Mouse (Mus musculus): ENCODE results near the gene Ocrl. TPM values are rescaled to one million over a fixed set of nuclear protein-coding genes. Genes with fewer than 3 reads are reported as not detected.
A peak's percentile ranks its signal among the peaks of the same experiment; 100 is the strongest.

Gene Ocrl
- polyA plus RNA-seq, 1 experiment from 2014 or later, result 11.4 TPM

- ATAC-seq (replicated peaks; ENCODE audit: extremely low read depth, insufficient read depth, low FRiP score), result no peak
- WGBS, result 94% methylated on average over 3 of the region's 3 CpGs
These were observed 50.4 kb downstream of the Ocrl start for GRCm38 (mm10) chrX:47962579-47962978.

GRCm38 (mm10) chrX:47970371-47970770 is 58.2 kb downstream of the Ocrl start:
- no peak for ATAC-seq (replicated peaks; ENCODE audit: extremely low read depth, insufficient read depth, low FRiP score)
- H3K36me3 ChIP-seq (ENCODE audit: control insufficient read depth, insufficient read depth), result no peaks in the 10 kb centered on the region
- H3K4me1 ChIP-seq (ENCODE audit: control insufficient read depth, insufficient read depth, low read length), result no peaks in the 10 kb centered on the region
- no peaks in the 10 kb centered on the region for H3K27me3 ChIP-seq (ENCODE audit: control insufficient read depth, insufficient read depth, low read length)
- no peak overlapping the region for H3K27ac ChIP-seq (ENCODE audit: low read length)
- no peak overlapping the region for H3K9ac ChIP-seq (ENCODE audit: low read length)
- WGBS, result 81% methylated on average over 4 of the region's 4 CpGs
- no peak overlapping the region for H3K4me3 ChIP-seq (ENCODE audit: low read length)
- no peaks in the 10 kb centered on the region for H3K9me3 ChIP-seq (replicated peaks; ENCODE audit: control insufficient read depth, low read length)
- H3K4me2 ChIP-seq (ENCODE audit: low read depth, low read length), result no peak overlapping the region

More at GRCm38 (mm10) chrX:47962579-47962978, 50.4 kb downstream of the Ocrl start:
- Histone ChIP-seq H3K9ac (ENCODE audit: low read length) (no peak overlapping the region), H3K36me3 (ENCODE audit: control insufficient read depth, insufficient read depth) (no peaks in the 10 kb centered on the region), H3K27me3 (ENCODE audit: control insufficient read depth, insufficient read depth, low read length) (no peaks in the 10 kb centered on the region), H3K27ac (ENCODE audit: low read length) (no peak overlapping the region), H3K9me3 (replicated peaks; ENCODE audit: control insufficient read depth, low read length) (no peaks in the 10 kb centered on the region), H3K4me1 (ENCODE audit: control insufficient read depth, insufficient read depth, low read length) (no peaks in the 10 kb centered on the region), H3K4me2 (ENCODE audit: low read depth, low read length) (no peak overlapping the region), H3K4me3 (ENCODE audit: low read length) (no peak overlapping the region)

- ATAC-seq (replicated peaks; ENCODE audit: extremely low read depth, insufficient read depth, low FRiP score), result no peak
- no peak overlapping the region for H3K9ac ChIP-seq (ENCODE audit: low read length)
- H3K4me2 ChIP-seq (ENCODE audit: low read depth, low read length), result no peak overlapping the region
- no peaks in the 10 kb centered on the region for H3K9me3 ChIP-seq (replicated peaks; ENCODE audit: control insufficient read depth, low read length)
- no peak overlapping the region for H3K27ac ChIP-seq (ENCODE audit: low read length)
- no peaks in the 10 kb centered on the region for H3K36me3 ChIP-seq (ENCODE audit: control insufficient read depth, insufficient read depth)
- no peaks in the 10 kb centered on the region for H3K4me1 ChIP-seq (ENCODE audit: control insufficient read depth, insufficient read depth, low read length)
- H3K27me3 ChIP-seq (ENCODE audit: control insufficient read depth, insufficient read depth, low read length), result no peaks in the 10 kb centered on the region
- no peak overlapping the region for H3K4me3 ChIP-seq (ENCODE audit: low read length)
- WGBS, result 91% methylated on average over 3 of the region's 3 CpGs
These were observed 58.7 kb downstream of the Ocrl start for GRCm38 (mm10) chrX:47970864-47971263.

- 65% methylated on average over 10 of the region's 10 CpGs for WGBS
These were observed 59.4 kb downstream of the Ocrl start for GRCm38 (mm10) chrX:47971366-47972128.

GRCm38 (mm10) chrX:47976551-47976950 is 64.4 kb downstream of the Ocrl start:
- Histone ChIP-seq H3K27ac (ENCODE audit: low read length) (no peak overlapping the region), H3K4me1 (ENCODE audit: control insufficient read depth, insufficient read depth, low read length) (no peaks in the 10 kb centered on the region), H3K9me3 (replicated peaks; ENCODE audit: control insufficient read depth, low read length) (no peaks in the 10 kb centered on the region), H3K4me3 (ENCODE audit: low read length) (no peak overlapping the region), H3K4me2 (ENCODE audit: low read depth, low read length) (no peak overlapping the region), H3K27me3 (ENCODE audit: control insufficient read depth, insufficient read depth, low read length) (no peaks in the 10 kb centered on the region), H3K9ac (ENCODE audit: low read length) (no peak overlapping the region), H3K36me3 (ENCODE audit: control insufficient read depth, insufficient read depth) (no peaks in the 10 kb centered on the region)
- 57% methylated on average over 4 of the region's 4 CpGs for WGBS
- no peak for ATAC-seq (replicated peaks; ENCODE audit: extremely low read depth, insufficient read depth, low FRiP score)

More at GRCm38 (mm10) chrX:47971366-47972128, 59.4 kb downstream of the Ocrl start:
- Histone ChIP-seq H3K9me3 (replicated peaks; ENCODE audit: control insufficient read depth, low read length) (no peaks in the 10 kb centered on the region), H3K27me3 (ENCODE audit: control insufficient read depth, insufficient read depth, low read length) (no peaks in the 10 kb centered on the region), H3K36me3 (ENCODE audit: control insufficient read depth, insufficient read depth) (no peaks in the 10 kb centered on the region), H3K4me1 (ENCODE audit: control insufficient read depth, insufficient read depth, low read length) (no peaks in the 10 kb centered on the region), H3K9ac (ENCODE audit: low read length) (no peak overlapping the region), H3K4me3 (ENCODE audit: low read length) (no peak overlapping the region), H3K4me2 (ENCODE audit: low read depth, low read length) (no peak overlapping the region), H3K27ac (ENCODE audit: low read length) (no peak overlapping the region)
- no peak for ATAC-seq (replicated peaks; ENCODE audit: extremely low read depth, insufficient read depth, low FRiP score)

GRCm38 (mm10) chrX:47977078-47977477 is 64.9 kb downstream of the Ocrl start:
- Histone ChIP-seq H3K36me3 (ENCODE audit: control insufficient read depth, insufficient read depth) (no peaks in the 10 kb centered on the region), H3K27me3 (ENCODE audit: control insufficient read depth, insufficient read depth, low read length) (no peaks in the 10 kb centered on the region), H3K4me3 (ENCODE audit: low read length) (no peak overlapping the region), H3K4me1 (ENCODE audit: control insufficient read depth, insufficient read depth, low read length) (no peaks in the 10 kb centered on the region), H3K9me3 (replicated peaks; ENCODE audit: control insufficient read depth, low read length) (no peaks in the 10 kb centered on the region), H3K27ac (ENCODE audit: low read length) (no peak overlapping the region), H3K4me2 (ENCODE audit: low read depth, low read length) (no peak overlapping the region), H3K9ac (ENCODE audit: low read length) (no peak overlapping the region)
- 45% methylated on average over 5 of the region's 5 CpGs for WGBS
- ATAC-seq (replicated peaks; ENCODE audit: extremely low read depth, insufficient read depth, low FRiP score), result no peak

GRCm38 (mm10) chrX:47985000-47985619 is 72.9 kb downstream of the Ocrl start:
- H3K4me3 ChIP-seq (ENCODE audit: low read length), result peak overlapping the region; percentile 31
- ATAC-seq (replicated peaks; ENCODE audit: extremely low read depth, insufficient read depth, low FRiP score), result no peak
- H3K36me3 ChIP-seq (ENCODE audit: control insufficient read depth, insufficient read depth), result no peaks in the 10 kb centered on the region
- H3K27me3 ChIP-seq (ENCODE audit: control insufficient read depth, insufficient read depth, low read length), result no peaks in the 10 kb centered on the region
- 15% methylated on average over 19 of the region's 19 CpGs for WGBS
- H3K4me2 ChIP-seq (ENCODE audit: low read depth, low read length), result peak overlapping the region; percentile 57
- H3K4me1 ChIP-seq (ENCODE audit: control insufficient read depth, insufficient read depth, low read length), result no peaks in the 10 kb centered on the region
- H3K9ac ChIP-seq (ENCODE audit: low read length), result no peak overlapping the region
- no peaks in the 10 kb centered on the region for H3K9me3 ChIP-seq (replicated peaks; ENCODE audit: control insufficient read depth, low read length)
- no peak overlapping the region for H3K27ac ChIP-seq (ENCODE audit: low read length)

GRCm38 (mm10) chrX:47988024-47988423 is 75.8 kb downstream of the Ocrl start:
- H3K9ac ChIP-seq (ENCODE audit: low read length), result no peak overlapping the region
- 0 out of 2 replicates have a peak, but pooled peaks cover 2% of the 10 kb centered on the region for H3K4me1 ChIP-seq (ENCODE audit: control insufficient read depth, insufficient read depth, low read length)
- H3K27ac ChIP-seq (ENCODE audit: low read length), result no peak overlapping the region
- WGBS, result 56% methylated on average over 8 of the region's 8 CpGs
- no peaks in the 10 kb centered on the region for H3K9me3 ChIP-seq (replicated peaks; ENCODE audit: control insufficient read depth, low read length)
- H3K27me3 ChIP-seq (ENCODE audit: control insufficient read depth, insufficient read depth, low read length), result no peaks in the 10 kb centered on the region
- no peaks in the 10 kb centered on the region for H3K36me3 ChIP-seq (ENCODE audit: control insufficient read depth, insufficient read depth)
- H3K4me2 ChIP-seq (ENCODE audit: low read depth, low read length), result no peak overlapping the region
- H3K4me3 ChIP-seq (ENCODE audit: low read length), result no peak overlapping the region
- ATAC-seq (replicated peaks; ENCODE audit: extremely low read depth, insufficient read depth, low FRiP score), result no peak

GRCm38 (mm10) chrX:47992606-47993005 is 80.4 kb downstream of the Ocrl start:
- 0 out of 2 replicates have a peak overlapping the region, but pooled peaks have one; percentile 19 for H3K4me3 ChIP-seq (ENCODE audit: low read length)
- H3K9ac ChIP-seq (ENCODE audit: low read length), result no peak overlapping the region
- 11% methylated on average over 8 of the region's 8 CpGs for WGBS
- H3K27ac ChIP-seq (ENCODE audit: low read length), result no peak overlapping the region
- no peaks in the 10 kb centered on the region for H3K9me3 ChIP-seq (replicated peaks; ENCODE audit: control insufficient read depth, low read length)
- no peak for ATAC-seq (replicated peaks; ENCODE audit: extremely low read depth, insufficient read depth, low FRiP score)
- H3K27me3 ChIP-seq (ENCODE audit: control insufficient read depth, insufficient read depth, low read length), result no peaks in the 10 kb centered on the region
- peak overlapping the region; percentile 37 for H3K4me2 ChIP-seq (ENCODE audit: low read depth, low read length)
- H3K4me1 ChIP-seq (ENCODE audit: control insufficient read depth, insufficient read depth, low read length), result 0 out of 2 replicates have a peak, but pooled peaks cover 2% of the 10 kb centered on the region
- no peaks in the 10 kb centered on the region for H3K36me3 ChIP-seq (ENCODE audit: control insufficient read depth, insufficient read depth)

Measured in heart, embryonic 16.5 days (tissue).